Mouse (Mus musculus) MN1 (cell line): Measurements from ENCODE around the gene Il1rl1.
A peak's percentile ranks its signal among the peaks of the same experiment; 100 is the strongest.

ENCODE experiments used
- DNase-seq: peaks from one replicate; pipeline ENCODE4 v3.0.0-alpha.2; 2016; ENCODE audit warnings: low spot score

Gene Il1rl1

DNA sequence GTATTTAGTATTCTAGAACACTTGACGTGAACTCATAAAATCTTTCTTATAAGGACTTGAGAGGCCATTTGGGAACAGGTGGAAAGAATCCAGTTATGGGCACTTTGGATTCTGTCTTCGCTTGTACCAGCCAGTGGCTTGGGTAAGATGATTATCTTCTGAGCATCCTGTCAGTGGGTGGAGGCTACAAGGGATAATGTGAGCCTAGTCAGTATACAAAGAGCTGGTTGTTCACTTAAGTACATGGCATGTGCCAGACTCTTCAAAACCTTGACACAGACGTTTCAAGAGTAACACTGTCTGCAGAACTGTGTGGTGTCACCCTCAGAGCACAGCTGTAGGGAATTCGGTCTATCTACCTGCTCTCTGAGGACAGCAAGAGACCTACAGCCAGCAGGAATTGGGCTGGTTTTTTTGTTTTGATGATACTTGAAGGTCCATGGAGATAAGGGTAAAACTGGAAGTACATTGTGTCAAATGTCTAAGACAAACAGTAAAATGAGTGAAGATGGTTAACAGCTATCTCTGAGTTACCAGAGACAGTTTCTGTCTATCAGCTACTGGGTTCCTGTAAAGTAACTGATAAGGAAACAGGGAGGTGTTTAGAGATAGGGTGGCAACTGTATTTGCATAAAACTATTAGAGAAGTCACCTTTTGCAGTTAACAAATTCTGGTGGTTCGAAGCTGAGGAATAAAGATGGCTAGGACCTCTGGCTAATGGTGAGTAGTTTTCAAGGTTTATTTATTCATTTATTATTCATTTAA is at the start of gene Il1rl1:
TSS of gene Il1rl1 (plus strand) at position 661 of the 766 bp plus-strand sequence.
- no peak for DNase-seq

DNA sequence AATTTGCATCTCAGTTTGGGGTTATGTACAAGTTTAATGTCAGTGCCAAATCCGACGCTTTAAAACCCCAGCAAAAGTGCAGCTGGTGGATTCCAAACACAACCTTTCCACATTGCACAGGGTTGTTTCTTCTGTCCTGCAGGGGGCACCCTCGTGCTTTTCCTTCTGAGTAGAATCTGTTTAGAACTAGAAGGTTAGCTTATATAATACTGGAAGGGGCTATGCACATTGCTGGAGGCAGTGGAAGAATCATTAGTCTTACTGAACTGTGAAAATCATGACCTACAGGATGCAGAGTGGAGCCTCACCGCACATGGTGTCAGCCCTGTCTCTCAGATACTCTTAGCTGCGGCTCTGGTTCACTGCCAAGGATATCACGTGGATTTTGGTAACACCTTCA is 49.3 kb upstream of the Il1rl1 start:
- DNase-seq, result peak; percentile 16

DNA sequence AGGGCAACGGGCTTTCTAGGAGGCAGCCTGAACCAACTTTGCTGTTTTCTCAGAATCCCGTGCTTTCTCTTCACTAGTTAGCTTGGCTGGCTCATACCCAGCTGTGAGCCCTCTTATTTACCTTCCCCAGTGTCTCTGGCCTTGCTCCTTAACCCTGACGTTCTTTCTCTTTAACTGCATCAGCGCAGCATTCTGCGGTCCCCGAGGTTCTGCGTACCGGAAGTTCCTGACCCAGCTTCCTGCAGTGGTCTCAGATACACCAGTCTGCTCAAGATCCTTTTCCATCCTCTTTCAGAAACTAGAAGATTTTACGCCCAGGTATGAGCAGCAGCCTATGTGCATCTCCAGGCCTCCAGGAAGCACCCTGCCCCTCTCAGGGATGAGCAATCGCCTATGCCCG is 48.4 kb upstream of the Il1rl1 start:
- DNase-seq, result no peak

GRCm38 (mm10) chr1:40382841-40383240 is 46.5 kb upstream of the Il1rl1 start:
- DNase-seq, result no peak

- no peak for DNase-seq
Observed at GRCm38 (mm10) chr1:40384931-40385545, 44.3 kb upstream of the Il1rl1 start.

DNA sequence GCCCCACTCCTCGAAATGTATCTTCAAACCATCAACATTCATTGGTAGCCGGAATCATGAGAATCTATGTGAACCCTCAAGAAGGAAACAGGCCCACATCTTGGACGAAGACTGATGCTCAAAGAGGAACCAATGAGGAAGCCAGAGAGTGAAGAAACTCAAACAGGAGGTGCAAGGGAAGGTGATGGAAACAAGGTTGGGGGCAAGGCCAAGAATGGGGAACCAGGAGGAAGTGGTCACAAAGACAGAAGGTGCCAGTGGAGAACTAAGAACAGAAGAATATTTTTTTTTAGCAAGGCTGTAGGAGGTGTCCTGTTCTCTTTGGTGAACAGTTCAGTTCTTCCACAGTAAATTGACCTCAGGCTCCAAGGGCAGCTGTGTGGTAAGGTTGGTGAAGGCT is 38.0 kb upstream of the Il1rl1 start:
- no peak for DNase-seq

- no peak for DNase-seq
Observed at GRCm38 (mm10) chr1:40392535-40392934, 36.8 kb upstream of the Il1rl1 start.

- DNase-seq, result no peak
Observed at GRCm38 (mm10) chr1:40393214-40393613, 36.2 kb upstream of the Il1rl1 start.

- no peak for DNase-seq
Observed at GRCm38 (mm10) chr1:40399639-40400038, 29.7 kb upstream of the Il1rl1 start.

DNA sequence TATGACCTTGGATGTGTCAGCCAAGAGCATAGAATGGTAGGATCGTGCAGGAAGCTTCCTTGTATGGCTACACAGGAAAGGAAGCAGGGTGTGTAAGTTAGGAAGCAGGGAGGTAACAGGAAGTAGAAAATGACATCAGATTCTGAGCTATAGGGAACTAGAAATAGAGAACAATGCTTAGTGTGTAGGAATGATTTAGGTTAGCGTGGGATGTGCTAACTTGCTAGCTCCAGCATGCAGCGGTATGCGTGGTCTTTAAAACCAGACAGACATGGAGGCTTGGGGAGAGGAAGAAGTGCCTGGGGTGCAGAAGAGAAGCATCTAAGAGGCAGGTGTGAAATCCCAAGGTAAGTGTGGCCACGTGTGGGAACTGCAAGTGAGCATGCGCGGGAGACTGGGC is 24.7 kb upstream of the Il1rl1 start:
- DNase-seq, result no peak

DNA sequence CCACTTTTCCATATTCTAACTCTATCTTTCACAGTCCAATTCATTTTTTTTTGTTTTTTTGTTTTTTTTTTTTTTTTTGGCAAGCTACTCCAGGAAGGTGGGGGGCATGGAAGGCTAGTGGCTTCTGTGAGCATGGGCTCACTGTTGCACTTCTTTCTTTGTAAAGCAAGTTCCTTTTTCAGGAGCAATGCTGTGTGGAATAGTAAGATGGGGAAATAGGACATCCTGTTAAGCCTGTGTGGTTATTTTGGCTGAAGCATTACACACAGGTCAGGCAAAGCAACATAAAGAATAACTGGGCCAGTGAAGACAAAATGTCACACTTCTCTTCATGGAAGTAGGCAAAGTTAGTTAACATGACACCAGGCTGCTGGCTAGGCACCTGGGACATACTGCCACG is 19.5 kb upstream of the Il1rl1 start:
- DNase-seq, result no peak

DNA sequence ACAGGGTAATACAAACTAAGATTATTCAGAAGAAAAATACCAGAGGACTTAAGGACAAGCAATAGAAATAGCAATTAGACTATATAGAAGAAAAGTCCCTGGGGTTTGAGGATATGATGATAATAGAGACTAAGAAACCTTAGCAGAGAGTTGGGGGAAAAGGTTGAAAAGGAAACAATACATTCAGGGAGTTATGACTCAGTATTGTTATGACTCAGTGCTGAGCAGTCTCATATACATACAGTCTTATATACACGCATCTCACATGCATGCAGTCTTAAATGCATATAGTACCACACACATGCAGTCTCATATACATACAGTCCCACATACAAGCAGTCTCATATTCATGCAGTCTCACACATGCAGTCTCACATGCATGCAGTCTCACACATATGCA is 16.3 kb upstream of the Il1rl1 start:
- DNase-seq, result no peak

DNA sequence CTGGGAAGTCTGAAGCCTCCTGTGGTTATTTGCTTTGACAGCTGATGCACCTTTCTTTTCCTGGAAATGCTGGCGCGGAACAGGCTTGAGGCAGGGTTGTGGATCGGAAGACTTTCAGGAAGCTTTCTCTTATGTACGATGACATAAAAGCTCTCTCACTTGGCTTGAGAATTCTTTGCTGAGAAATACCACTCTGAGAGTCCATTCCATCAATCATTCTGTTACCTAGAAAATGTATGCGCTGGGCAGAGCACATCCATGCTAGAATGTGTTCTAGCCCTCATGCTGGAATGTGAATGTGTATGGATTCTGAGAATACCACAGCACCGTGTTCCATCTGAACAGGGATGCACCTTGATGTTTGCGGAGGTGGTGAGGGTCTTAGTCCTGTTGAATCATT is 15.1 kb upstream of the Il1rl1 start:
- no peak for DNase-seq

DNA sequence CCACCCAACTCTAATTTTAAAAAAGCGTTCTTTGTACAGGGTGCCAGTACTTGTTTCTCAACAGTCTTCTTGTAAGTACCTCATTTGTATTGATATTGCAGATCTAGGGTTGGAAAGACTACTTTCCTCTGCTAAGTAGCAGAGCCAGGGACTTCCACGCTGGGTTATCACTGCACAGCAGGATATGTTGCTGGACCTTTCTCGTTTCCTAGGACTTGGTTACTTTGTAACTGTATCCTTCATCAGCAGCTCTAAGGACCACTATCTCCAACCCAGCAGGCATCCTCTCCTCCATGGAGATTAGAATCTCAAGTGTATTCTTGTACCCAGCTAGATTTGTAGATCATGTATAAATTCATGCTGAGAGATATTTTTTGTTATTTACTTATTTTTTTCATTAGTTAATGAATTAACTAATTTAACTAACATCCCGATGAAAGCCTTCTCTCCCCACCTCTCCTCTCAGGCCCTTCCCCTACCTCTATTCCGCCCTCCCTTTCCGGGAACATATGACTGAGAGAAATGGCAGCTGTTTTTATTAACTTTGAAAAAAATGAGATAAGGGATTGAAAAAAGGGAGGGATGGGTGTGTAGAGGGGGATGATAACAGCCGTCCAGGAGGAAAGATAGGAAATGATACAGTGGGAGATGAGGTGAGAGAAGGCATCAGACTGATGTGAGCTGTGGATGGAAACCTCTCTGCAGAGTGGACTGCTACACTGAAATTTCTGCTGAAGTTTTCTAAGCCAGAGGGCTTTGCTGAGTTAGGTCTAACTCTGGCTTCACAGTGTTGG is 14.3 kb upstream of the Il1rl1 start:
- DNase-seq, result no peak

DNA sequence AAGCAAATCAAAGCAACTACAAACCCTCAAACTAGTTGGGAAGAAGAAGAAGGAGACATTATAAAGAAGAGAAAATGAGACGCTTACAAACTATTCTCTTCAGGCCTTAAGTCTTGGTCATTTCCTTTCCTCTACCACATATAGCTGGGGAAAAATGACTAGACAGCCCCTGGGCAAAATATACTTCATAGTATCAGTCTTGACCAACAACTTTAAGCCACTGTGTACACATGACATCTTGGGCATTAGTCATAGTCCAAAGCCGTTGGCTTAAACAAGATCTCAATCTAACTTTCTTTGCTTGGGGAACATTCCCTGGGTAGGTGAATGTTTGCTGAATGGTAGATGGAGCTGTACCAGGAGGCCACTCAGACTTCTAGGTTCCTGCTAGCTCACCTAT is 12.3 kb upstream of the Il1rl1 start:
- no peak for DNase-seq

DNA sequence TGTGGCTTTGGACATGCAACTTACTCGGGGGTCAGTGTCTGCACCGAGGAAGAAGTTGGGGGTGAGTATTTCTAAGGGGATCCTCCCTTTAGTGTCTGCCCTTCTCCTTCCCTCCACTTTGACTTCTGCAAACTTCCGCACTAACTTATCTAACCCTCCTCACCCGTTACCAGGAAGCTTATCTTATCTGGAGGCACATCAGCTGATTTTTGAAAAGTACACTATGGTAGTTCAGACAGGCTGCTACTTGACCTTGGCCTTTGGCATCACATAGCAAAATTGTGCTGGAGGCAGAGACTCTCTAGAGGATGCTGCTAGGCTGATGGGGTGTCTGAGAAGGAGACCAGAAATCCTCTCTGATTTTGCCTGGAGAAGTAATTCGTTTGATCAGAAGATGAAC is 10.9 kb upstream of the Il1rl1 start:
- DNase-seq, result no peak

GRCm38 (mm10) chr1:40423892-40424291 is 5.5 kb upstream of the Il1rl1 start:
- no peak for DNase-seq

GRCm38 (mm10) chr1:40427270-40427669 is 2.1 kb upstream of the Il1rl1 start:
- DNase-seq, result no peak

GRCm38 (mm10) chr1:40427901-40428300 is 1.5 kb upstream of the Il1rl1 start:
- no peak for DNase-seq

DNA sequence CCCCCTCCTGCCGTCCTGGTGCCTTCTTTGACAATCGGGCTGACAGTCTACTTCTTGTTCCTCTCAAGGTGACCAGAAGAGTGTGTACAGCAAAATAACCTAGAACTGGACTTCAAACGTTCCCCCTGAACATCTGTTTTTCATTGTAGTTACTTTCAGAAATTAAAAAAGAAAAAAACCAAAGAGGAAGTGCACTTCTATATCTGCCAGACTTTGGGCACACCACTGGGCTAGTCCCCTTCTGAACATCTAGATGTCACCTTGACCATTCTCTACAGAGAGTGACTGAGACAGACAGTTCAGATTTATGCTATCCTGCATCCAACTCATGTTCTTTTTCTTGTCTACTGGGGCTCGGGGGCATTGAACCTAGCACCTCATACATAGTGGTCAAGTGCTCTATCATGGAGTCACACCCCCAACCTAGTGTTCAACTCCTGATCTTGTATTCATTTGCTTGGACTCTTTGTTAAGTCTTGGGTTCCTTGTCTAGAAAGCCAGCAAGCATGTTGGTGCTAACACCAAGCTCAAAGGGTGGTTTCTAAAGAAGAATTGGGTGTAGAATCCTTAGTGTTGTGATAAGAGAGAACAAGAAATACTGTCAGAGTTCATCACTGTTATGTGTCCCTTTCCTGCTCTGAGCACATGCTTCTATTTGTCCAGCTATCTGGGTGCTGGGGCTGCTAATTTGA is 919 bp downstream of the Il1rl1 start:
- DNase-seq, result no peak

GRCm38 (mm10) chr1:40432169-40432568 is 2.8 kb downstream of the Il1rl1 start:
- DNase-seq, result no peak

GRCm38 (mm10) chr1:40435936-40436335 is 6.6 kb downstream of the Il1rl1 start:
- no peak for DNase-seq
